Mouse (Mus musculus): Measurements from ENCODE around the gene Rbms3.

GRCm38 (mm10) chr9:116746871-116747270 lies 882.8 kb downstream of the Rbms3 start:
- no peak for TF ChIP-seq CHD2 (IDR thresholded peaks at IDR 0.05; ENCODE audit: low read depth, low read length)
- TF ChIP-seq MAFK (IDR thresholded peaks at IDR 0.05; ENCODE audit: insufficient read depth, low read depth, low read length) = no peak

All from ES-E14 (cell line).